Mouse (Mus musculus) erythroblast, adult 5-6 weeks (primary cell): ENCODE data around the gene Ajm1. TPM values are rescaled to one million over a fixed set of nuclear protein-coding genes. Genes with fewer than 3 reads are reported as not detected.
A peak's percentile ranks its signal among the peaks of the same experiment; 100 is the strongest.
"Not testable (repeated sequence)": the region's sequence is repeated elsewhere in the genome, so short reads cannot be mapped to it uniquely, and the experiment has no call there.

ENCODE experiments used
- ATAC-seq: replicated peaks from 2 replicates; pipeline ENCODE4 v1.8.0; 2016; ENCODE audit warnings: moderate number of reproducible peaks, mild to moderate bottlenecking, moderate TSS enrichment, inconsistent platforms; ENCODE audit not compliant: poor library complexity, low FRiP score, severe bottlenecking
- total RNA-seq, 2 experiments: library from RNA; stranded (forward) in 1 of 2; stranded (reverse) in 1 of 2; fragments of 150-400 nt in 1 of 2; fragments of 200-764, 138-1000 nt in 1 of 2; gene quantifications; 2 replicates each; pipeline versions ENCODE4 v1.2.3 to v1.2.4; 2015 to 2017; ENCODE audit warnings: low replicate concordance in 2 of 2

Gene Ajm1
- total RNA-seq, 2 experiments from 2014 or later, result not detected

DNA sequence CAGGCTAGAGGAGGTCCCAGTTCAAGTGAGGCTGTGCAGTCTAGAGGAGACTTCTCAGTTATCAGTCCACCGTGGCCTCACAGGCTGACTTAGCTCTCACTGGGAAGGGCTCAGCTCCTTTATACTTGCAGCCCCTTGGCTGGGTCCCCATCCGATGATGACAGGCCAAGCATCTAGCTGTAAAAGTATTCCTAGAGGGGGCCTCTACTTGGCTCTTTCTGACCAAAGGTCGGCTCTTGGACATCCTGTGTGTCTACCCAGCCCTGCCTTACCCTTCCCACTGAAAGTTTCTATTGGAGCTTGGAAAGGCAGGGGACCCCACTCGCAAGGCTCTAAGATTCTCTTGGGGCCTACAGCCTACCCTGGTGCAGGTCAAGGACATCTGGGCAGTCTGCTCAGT is 10.3 kb downstream of the Ajm1 start:
- no peak for ATAC-seq

DNA sequence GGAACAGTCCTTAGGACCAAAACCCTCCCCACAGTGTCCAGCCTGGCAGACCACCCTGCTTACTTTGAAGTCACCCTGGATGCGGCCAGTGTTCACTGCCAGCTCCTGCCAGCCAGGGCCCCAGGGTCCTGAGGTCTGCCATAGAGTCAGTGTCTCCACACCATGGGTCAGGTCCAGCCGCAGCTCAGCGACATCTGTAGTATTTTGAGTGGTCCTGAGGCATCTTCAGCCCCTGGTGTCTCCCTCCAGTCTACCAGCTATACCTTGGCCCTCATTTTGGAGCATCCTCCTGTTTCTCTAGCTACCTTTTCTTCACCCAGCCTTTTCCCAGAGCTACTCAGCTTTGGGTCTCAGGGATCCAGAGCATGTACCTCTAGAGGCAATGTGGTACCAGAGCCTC is 12.2 kb downstream of the Ajm1 start:
- no peak for ATAC-seq

DNA sequence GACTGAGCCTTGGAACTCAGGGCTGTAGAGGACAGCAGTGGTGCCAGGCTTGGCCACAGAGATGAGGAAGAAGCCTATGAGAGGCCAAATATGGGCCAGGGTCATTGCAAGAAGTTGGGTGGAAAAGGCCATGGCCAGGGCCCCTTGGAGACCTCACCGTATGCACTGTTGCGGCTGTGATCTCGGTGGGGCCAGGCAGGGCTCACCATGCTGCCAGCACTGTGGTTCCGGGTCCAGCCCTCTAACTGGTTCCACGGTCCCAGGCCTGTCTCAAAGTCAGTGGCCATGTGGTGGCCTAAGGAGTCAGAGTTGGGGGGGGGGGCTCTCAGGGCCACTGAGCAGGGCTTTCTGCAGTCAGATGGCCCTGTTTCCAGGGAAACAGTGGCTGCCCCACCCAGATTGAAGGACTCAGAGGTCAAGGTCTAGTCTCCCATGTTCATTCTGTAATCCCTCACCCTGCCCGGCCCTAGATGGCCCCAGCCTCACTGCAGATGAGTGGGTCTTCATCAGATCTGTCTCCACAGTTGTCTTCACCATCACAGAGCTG is 13.0 kb downstream of the Ajm1 start:
- no peak for ATAC-seq

DNA sequence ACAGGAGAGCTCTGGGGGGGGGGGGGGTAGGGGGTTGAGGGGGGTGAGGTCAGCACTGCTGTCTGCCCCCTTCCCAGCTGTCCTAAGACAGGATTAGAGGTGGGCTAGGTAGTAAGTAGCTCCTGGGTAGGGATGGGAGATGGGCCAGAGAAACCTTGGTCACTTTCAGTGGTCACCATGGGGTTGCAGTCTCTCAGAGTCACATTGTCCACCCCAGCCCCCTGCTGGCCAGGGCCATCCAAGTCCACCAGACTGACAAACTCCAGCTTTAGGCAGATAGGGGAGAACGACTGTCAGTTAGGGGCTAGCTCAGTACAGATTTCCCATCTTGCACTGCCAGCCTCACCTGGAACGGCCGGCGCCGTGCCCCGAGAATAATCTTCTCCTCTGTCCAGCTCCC is 15.0 kb downstream of the Ajm1 start:
- ATAC-seq, result no peak

DNA sequence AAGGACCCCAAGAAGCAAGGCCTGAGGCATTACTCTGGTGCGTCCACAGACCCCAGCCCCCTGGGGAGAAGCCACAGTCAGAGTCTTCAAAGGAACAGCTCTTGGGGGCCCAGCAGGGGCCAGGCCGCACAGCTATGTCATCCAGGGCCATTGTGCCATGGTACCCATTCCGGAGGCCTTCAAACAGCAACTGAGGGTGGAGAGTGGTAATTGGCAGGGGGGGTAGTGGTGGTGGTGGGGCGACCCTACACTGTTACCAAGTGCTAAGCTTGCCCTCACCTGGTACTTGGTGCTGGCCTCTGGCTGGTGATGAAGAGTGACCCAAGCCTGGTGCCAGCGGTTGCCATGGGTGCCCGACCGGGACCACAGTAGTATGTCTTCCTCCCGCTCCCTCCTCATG is 15.8 kb downstream of the Ajm1 start:
- no peak for ATAC-seq

DNA sequence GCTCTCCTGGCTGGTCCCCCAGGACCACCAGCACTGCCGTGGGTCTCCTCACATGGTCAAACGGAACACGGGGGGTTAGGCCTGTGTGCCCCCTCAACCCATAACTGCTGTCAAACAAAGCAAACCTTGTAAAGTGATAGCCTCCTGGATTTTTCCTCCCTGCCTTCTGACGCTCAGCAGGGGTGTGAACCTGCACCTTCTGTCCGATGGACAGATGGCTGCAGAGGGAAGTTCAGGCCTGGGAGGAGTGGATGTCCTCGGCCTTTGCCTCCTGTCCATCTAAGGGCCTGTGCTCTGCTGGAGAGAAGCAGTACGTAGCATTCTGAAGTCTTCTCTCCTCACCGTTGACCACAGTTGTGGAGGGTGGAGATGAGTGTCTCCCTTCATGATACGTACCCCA is 19.6 kb downstream of the Ajm1 start:
- no peak for ATAC-seq

DNA sequence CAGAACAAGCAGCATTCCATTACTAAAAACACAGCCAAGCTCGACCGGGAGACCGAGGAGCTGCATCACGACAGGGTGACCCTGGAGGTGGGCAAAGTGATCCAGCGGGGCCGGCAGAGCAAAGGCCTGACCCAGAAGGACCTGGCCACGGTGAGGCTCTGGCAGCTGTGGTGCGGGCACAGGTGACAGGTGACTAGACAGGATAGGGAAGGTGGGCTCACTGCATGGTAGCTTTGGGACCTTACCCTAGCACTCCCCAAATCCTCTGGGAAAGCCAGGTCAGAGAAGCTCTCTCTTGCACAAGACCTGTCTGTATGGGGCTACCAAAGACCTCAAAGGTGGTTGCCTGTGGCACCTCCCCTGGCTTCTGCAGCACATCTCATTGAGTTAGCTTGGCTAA is 21.0 kb downstream of the Ajm1 start:
- no peak for ATAC-seq

DNA sequence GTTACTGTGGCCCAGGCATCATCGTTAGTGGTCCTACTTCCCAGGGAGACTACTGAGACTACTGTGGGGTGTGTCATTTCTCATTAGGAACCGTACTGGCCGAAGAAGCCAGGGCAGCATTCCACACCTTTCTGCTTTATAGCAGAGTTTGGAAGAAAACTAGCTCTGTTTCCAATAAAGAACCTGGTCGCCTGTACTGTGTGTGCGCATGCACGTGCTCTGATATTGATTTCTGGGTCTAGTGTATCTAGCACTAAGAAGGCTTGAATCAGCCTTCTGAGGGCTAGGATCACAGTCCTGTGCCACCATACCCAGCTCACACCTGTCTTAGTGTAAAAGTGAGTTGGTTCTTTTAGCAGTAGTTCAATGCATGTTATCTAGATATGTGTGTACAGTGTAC is 22.8 kb downstream of the Ajm1 start:
- no peak for ATAC-seq

DNA sequence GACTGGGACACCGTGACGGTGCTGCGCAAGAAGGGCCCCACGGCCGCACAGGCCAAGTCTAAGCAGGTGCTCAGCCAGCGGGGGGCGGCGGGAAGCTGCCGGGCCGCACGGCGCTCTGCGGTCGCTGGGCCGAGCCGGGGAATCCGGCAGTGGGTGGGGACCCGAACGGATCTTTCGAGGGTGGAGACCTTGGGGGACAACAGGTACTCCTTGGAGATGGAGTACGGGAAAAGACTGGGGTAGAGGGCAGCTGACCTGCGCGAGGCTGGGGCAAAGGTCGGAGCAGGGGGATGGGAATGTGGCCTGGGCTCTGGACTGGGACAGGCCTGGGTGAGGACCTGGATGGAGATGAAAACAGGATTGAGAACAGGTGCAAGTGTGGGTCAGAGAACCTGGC is 23.6 kb downstream of the Ajm1 start:
- ATAC-seq, result no peak; the same call in 1 of the 2 replicates

DNA sequence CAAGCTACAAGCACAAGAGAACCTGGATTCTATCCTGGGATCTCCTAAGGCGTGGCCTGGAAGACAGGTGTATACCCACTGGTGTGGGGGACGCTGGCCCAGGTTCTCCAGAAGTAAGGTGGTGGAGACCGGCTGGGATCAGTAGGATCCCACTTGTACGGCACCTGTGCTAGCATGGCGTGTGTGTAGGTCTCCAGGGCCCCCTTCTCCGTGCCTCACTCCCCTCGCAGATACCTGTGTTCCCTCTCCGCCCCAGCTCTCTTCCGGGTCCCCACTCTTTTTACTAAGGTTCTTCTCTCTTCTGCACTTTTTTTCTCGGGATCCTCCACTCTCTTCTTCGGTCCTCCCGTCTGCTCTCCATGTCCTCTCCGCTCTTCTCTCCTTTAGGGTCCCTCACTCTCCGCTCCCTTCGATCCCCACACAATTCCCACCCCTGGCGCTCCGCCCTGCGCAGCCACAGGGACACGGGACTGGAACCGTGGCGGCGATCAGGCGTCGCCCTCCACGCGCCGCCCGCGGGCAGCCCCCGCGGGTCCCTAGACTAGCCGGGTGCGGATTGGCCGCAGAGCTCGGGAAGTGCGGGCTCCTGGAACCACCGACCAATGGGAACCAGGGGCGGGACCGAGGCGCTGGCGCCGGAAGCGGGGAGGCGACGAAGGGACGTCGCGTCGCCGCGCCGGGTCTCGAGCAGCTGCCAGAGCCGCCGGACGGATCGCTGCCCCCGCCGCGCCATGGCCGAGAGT is 24.2 kb downstream of the Ajm1 start, which contains the start of gene Edf1:
TSS of gene Edf1 (plus strand) at position 627 of the 743 bp plus-strand sequence.
- peak; percentile 96 for ATAC-seq

DNA sequence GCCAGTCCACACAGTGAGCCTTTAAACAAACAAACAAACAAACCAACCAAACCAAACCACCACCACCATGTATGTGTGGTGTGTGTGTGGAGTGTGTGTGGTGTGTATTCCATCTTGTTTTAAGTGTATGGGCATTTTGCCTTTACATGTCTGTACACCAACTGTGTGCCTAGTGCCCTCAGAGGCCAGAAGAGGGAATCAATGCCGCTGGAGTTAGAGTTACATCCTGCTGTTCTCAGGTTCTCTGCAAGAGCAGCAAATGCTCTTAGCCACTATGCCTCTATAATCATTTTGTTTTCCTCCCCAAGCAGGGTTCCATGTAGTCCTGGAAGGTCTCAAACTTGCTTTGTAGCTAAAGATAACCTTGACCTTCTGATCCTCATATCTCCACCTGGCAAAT is 25.3 kb downstream of the Ajm1 start:
- ATAC-seq, result no peak

DNA sequence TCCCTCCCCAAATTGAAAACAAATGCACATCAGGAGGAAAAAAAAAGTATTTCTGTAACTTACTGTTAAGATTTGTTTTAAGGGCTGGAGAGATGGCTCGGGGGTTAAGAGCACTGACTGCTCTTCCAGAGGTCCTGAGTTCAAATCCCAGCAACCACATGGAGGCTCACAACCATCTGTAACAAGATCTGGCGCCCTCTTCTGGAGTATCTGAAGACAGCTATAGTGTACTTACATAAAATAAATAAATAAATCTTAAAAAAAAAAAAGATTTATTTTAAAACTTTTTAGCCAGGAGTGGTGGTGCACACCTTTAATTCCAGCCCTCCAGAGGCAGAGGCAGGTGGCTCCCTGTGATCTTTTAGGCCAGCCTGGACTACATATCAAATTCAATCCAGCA is 26.1 kb downstream of the Ajm1 start:
- ATAC-seq, result not testable (repeated sequence)

DNA sequence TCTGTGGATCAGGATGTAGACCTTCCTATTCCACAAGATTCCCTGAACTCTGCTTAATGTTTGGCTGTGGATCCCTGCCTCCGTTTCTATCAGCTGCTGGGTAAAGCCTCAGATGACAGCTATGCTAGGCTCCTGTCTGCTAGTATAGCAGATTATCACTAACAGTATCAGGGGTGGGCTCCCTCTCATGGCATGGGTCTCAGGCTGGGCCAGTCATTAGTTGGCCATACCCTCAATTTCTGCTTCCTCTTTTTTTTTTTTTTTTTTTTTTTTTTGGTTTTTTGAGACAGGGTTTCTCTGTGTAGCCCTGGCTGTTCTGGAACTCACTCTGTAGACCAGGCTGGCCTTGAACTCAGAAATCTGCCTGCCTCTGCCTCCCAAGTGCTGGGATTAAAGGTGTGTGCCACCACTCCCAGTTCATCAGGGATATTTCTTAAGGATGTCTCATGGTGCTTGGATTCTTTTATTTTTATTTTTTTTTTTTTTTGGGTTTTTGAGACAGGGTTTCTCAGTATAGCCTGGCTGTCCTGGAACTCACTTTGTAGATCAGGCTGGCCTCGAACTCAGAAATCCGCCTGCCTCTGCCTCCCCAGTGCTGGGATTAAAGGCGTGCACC is 28.3 kb downstream of the Ajm1 start:
- ATAC-seq, result not testable (repeated sequence)

DNA sequence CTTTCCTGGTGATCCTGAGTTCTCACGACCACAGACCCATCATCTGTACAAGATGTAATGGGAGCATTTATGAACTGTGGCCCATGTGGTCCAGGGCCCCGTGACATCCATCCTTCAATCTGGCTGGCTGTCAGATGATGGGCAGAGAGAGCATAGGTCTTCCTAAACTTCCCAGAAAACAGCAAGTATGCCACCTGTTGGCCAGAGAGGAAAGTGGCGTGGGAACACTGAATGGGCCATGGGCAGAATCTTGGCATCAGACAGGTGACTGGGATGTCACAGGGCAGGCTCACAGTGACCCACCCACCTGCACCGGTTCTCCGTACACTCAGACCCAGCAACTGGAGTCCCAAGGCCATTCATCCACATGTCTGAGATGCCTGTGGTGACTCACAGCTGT is 30.4 kb downstream of the Ajm1 start:
- 0 out of 2 replicates have a peak, but pooled peaks have one; percentile 22 for ATAC-seq

DNA sequence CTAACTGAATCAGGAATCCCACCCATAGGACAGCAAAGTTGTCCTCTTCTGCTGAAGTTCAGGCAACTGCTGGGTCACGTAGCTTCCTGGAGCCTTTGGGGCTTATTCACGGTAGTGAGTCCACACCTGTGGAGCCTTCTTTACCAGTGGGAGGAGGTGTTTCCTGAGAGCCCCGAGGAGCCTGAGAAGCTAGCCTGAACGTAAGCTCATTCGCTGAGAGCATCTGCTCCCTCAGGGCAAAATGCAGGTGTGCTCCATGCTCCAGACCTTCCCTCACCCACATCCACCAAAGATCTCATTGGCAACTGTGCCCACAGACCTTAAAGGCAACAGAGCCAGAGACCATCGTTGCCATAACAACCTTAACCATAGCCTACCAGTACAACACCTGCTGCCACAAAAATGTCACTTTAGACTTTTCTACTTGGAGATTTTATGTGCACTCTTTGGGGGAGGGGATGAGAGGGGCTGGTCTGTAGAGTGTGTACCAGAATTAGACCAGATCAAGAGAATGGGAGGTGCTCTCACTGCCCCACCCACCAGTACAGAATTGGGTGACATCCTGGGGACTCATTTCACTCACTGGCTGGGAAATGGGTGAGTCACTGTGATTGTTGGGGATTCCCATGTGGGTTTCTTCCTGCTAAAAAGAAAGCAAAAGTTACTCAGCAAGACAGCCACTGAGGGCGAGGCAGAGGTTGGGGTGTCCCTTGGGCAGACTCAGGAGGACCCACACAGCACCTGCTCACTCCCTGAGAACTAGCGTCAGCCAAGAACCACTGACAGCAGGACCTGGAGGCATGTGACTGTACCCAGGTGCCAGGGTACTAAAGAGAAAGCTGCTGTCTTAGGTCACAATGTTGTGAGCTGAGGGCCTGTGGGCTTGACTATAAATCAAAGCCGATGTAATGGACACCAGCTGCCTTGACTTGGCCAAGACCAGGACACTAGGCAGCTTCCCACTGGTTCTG is 32.3 kb downstream of the Ajm1 start:
- no peak for ATAC-seq

DNA sequence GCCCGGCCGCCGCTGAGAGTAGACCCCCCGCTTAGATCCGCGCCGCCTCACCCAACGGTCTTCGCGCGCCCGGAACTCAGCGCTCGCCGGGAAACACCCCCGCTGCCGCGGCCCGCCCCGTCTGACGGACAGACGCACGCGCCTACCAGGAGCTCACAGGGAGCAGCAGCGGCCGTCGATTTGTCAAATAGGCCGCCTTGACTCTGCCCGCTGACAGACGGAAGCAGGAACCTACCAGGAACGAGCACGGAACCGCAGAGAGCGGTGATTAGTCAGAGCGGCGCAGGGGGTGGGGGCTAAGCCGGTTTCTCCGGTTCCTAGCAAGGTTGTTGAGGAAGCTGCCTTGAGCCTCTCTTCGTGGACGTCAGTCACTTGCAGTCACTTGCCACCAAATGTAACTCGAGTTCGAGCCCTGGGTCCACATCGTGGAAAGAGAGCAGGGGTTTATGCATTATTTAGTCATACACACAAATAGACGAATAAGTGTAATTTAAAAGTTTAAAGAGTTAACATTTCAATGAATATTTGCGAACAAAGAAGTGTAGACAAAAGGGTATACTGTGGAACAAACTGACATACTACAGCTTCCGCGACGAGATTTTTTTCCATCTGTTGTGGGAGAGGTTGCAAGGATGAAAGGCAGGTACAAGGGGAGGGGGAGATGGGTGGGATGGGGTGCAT is 34.6 kb downstream of the Ajm1 start, which contains the start of gene Traf2:
TSS of gene Traf2 (minus strand) at position 130 of the 681 bp plus-strand sequence.
- peak; percentile 97 for ATAC-seq

DNA sequence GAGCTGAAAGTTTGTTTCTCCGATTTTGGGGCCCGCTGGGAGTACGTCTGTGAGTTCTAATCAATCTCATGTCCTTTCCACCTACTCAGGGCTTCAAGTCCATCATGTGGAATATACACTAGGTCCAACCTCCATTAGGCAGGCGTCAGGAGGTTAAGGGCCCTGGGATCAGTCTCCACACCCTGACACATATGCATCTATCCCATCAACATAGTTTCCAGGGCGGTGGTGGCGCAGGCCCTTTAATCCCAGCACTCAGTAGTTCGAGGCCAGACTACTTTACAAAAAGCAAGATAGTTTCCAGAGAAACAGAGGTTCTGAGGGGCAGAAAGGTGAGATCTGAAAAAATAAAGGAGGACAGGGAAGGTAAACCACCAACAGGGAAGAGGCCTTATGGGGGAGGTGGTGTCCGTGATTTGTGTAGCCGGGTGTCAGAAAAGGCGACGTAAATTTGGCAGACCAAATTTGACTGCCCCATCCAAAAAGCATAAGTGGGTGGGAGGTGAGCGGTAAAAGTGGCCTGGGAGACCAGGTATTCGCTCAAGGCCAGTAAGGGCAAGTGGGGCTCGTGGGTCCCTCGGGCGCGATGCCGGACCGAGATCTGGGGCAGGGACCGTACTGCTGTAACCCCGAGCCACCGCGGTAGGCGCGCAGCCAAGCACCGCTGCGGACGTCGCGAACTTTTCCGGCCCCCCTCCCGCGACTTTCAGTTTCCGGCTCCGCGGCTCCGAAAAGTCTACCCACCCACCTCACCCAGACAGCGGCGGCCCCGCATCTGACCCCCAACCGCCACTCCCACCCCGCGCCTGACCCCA is 35.4 kb downstream of the Ajm1 start:
- ATAC-seq, result peak; percentile 22

DNA sequence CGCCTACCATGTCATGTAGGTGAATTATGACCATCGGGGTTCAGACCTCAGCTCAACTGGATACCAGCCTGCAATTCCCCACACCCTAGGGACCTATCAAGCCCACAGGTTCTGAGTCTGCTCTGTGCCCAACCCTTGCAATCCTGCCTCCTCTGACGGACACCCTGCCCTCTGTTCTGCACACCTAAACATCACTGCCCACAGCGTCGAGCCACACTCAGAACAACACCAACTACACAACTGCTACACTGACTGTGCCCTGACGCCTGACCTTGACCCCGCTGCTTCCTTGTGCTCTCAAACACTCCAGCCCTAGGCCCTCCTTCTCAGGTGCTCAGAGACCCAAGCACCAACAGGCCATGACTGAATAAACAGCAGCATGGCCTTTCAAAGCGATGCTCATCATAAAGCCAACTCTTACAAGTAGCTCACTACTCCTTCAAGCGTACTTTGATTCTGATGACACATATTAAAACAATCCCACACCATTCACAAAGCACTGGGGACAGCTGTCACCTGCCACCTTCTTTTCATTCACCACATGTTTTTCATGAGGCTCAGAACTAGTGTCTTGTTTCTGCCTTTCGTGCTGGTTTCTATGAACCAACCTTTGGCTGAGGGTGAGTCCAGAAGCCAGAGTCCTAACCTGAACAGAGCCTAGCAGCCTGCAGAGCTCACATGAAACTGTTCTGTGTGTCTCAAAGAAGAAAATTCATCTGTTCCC is 39.8 kb downstream of the Ajm1 start:
- ATAC-seq, result no peak
